Mouse (Mus musculus) midbrain, embryonic 15.5 days (tissue): ENCODE data around the gene Tnfrsf1b. TPM values are rescaled to one million over a fixed set of nuclear protein-coding genes. Genes with fewer than 3 reads are reported as not detected.
"Not testable (repeated sequence)": the region's sequence is repeated elsewhere in the genome, so short reads cannot be mapped to it uniquely, and the experiment has no call there.

Source experiments
- ATAC-seq: fragments of 200-750 bp; cut with Nextera tagmentation; replicated peaks from 2 replicates; pipeline ENCODE4 v1.8.0; 2017; ENCODE audit warnings: moderate TSS enrichment
- H3K27ac ChIP-seq: fragments of 300-500 bp; sonication (generic); 2 replicates; pipeline ENCODE4 v1.5.1; 2015; ENCODE audit warnings: mild to moderate bottlenecking, inconsistent platforms
- H3K27me3 ChIP-seq: fragments of 300-500 bp; sonication (generic); replicated peaks from 2 replicates; pipeline ENCODE4 v1.6.1; 2015; ENCODE audit warnings: inconsistent platforms
- H3K36me3 ChIP-seq: fragments of 300-500 bp; sonication (generic); replicated peaks from 2 replicates; pipeline ENCODE4 v1.6.1; 2015; ENCODE audit warnings: inconsistent platforms
- H3K4me1 ChIP-seq: fragments of 300-500 bp; sonication (generic); 2 replicates; pipeline ENCODE4 v1.6.1; 2015; ENCODE audit warnings: inconsistent platforms
- H3K4me2 ChIP-seq: fragments of 300-500 bp; sonication (generic); 2 replicates; pipeline ENCODE4 v1.6.1; 2015; ENCODE audit warnings: inconsistent platforms, mild to moderate bottlenecking, moderate library complexity
- H3K4me3 ChIP-seq: fragments of 300-500 bp; sonication (generic); 2 replicates; pipeline ENCODE4 v1.5.1; 2015; ENCODE audit warnings: mild to moderate bottlenecking, inconsistent platforms
- H3K9ac ChIP-seq: fragments of 300-500 bp; sonication (generic); 2 replicates; pipeline ENCODE4 v1.6.1; 2015; ENCODE audit warnings: mild to moderate bottlenecking, inconsistent platforms
- H3K9me3 ChIP-seq: fragments of 300-500 bp; sonication (generic); 2 replicates; pipeline ENCODE4 v1.6.1; 2016; ENCODE audit warnings: inconsistent platforms
- whole genome bisulfite sequencing: fragments of 180-500 bp; shearing (Covaris S2); methylation state at CpG from one replicate; pipeline ENCODE4 v1.1.7; 2015; ENCODE audit warnings: mixed read lengths; 5-methylcytosine and 5-hydroxymethylcytosine counted together
- polyA plus RNA-seq: library from polyadenylated mRNA; unstranded; fragments of >200 nt; fragmentation: Nextera tagmentation; extraction: Ambion mirVana; gene quantifications from 2 replicates; pipeline ENCODE4 v1.2.1, GENCODE M21; 2015

The Tnfrsf1b gene
- polyA plus RNA-seq, 1 experiment from 2014 or later: 3.1 TPM

GRCm38 (mm10) chr4:145193991-145194511, 52.6 kb downstream of the Tnfrsf1b start:
- peak overlapping the region; percentile 81 for H3K4me2 ChIP-seq
- H3K9ac ChIP-seq: peak overlapping the region; percentile 83
- H3K27me3 ChIP-seq: no peaks in the 10 kb centered on the region
- H3K4me1 ChIP-seq: peaks cover 18% of the 10 kb centered on the region
- peak overlapping the region; percentile 81 for H3K27ac ChIP-seq
- H3K36me3 ChIP-seq: peaks cover 3% of the 10 kb centered on the region; the same call in 1 of the 2 replicates
- no peaks in the 10 kb centered on the region for H3K9me3 ChIP-seq
- no peak; the same call in 1 of the 2 replicates for ATAC-seq
- peak overlapping the region; percentile 82 for H3K4me3 ChIP-seq
- WGBS: 2% methylated on average over 10 of the region's 10 CpGs

- no peaks in the 10 kb centered on the region for H3K27me3 ChIP-seq
- peaks cover 18% of the 10 kb centered on the region for H3K4me1 ChIP-seq
- peaks cover 8% of the 10 kb centered on the region; the same call in 1 of the 2 replicates for H3K36me3 ChIP-seq
- H3K9me3 ChIP-seq: no peaks in the 10 kb centered on the region
- H3K4me3 ChIP-seq: peak overlapping the region; percentile 82
- peak overlapping the region; percentile 81 for H3K4me2 ChIP-seq
- no peak overlapping the region for H3K27ac ChIP-seq
- no peak for ATAC-seq
- no peak overlapping the region for H3K9ac ChIP-seq
- 48% methylated on average over 3 of the region's 3 CpGs for WGBS
Observed at GRCm38 (mm10) chr4:145193406-145193805, 53.3 kb downstream of the Tnfrsf1b start.

GRCm38 (mm10) chr4:145192686-145193085, 54.0 kb downstream of the Tnfrsf1b start:
- peaks cover 18% of the 10 kb centered on the region for H3K4me1 ChIP-seq
- H3K36me3 ChIP-seq: peaks cover 8% of the 10 kb centered on the region; the same call in 1 of the 2 replicates
- H3K9ac ChIP-seq: no peak overlapping the region
- no peaks in the 10 kb centered on the region for H3K9me3 ChIP-seq
- no peak overlapping the region for H3K4me2 ChIP-seq
- ATAC-seq: no peak
- H3K27ac ChIP-seq: no peak overlapping the region
- no peaks in the 10 kb centered on the region for H3K27me3 ChIP-seq
- no peak overlapping the region for H3K4me3 ChIP-seq

- Histone ChIP-seq H3K9ac (no peak overlapping the region), H3K36me3 (peaks cover 33% of the 10 kb centered on the region), H3K9me3 (no peaks in the 10 kb centered on the region), H3K27ac (no peak overlapping the region), H3K4me1 (peaks cover 12% of the 10 kb centered on the region), H3K4me3 (no peak overlapping the region), H3K4me2 (no peak overlapping the region), H3K27me3 (no peaks in the 10 kb centered on the region)
- no peak for ATAC-seq
Observed at GRCm38 (mm10) chr4:145188561-145188960, 58.1 kb downstream of the Tnfrsf1b start.

GRCm38 (mm10) chr4:145187619-145188018, 59.1 kb downstream of the Tnfrsf1b start:
- WGBS: 89% methylated on average over 2 of the region's 2 CpGs
- ATAC-seq: no peak
- no peaks in the 10 kb centered on the region for H3K9me3 ChIP-seq
- H3K4me2 ChIP-seq: no peak overlapping the region
- H3K9ac ChIP-seq: no peak overlapping the region
- H3K27ac ChIP-seq: no peak overlapping the region
- H3K4me1 ChIP-seq: 0 out of 2 replicates have a peak, but pooled peaks cover 4% of the 10 kb centered on the region
- no peaks in the 10 kb centered on the region for H3K27me3 ChIP-seq
- H3K36me3 ChIP-seq: peaks cover 39% of the 10 kb centered on the region
- no peak overlapping the region for H3K4me3 ChIP-seq

- no peak for ATAC-seq
- 97% methylated on average over 5 of the region's 5 CpGs for WGBS
- Histone ChIP-seq H3K27ac (no peak overlapping the region), H3K4me1 (no peaks in the 10 kb centered on the region), H3K9ac (no peak overlapping the region), H3K36me3 (peaks cover 18% of the 10 kb centered on the region), H3K27me3 (no peaks in the 10 kb centered on the region), H3K9me3 (no peaks in the 10 kb centered on the region), H3K4me3 (no peak overlapping the region), H3K4me2 (no peak overlapping the region)
Observed at GRCm38 (mm10) chr4:145178918-145179549, 67.6 kb downstream of the Tnfrsf1b start.

GRCm38 (mm10) chr4:145165542-145165941, 81.1 kb downstream of the Tnfrsf1b start:
- not testable (repeated sequence) for H3K9me3 ChIP-seq, ATAC-seq, H3K27ac ChIP-seq, H3K4me2 ChIP-seq, H3K9ac ChIP-seq, H3K4me3 ChIP-seq, H3K27me3 ChIP-seq, H3K4me1 ChIP-seq
- WGBS: 90% methylated on average over 3 of the region's 3 CpGs
- H3K36me3 ChIP-seq: peaks cover 53% of the 10 kb centered on the region

GRCm38 (mm10) chr4:145164111-145164510, 82.6 kb downstream of the Tnfrsf1b start:
- no peak for ATAC-seq
- H3K4me1 ChIP-seq: no peaks in the 10 kb centered on the region
- H3K9ac ChIP-seq: no peak overlapping the region
- H3K27me3 ChIP-seq: no peaks in the 10 kb centered on the region
- H3K4me2 ChIP-seq: no peak overlapping the region
- peaks cover 60% of the 10 kb centered on the region for H3K36me3 ChIP-seq
- H3K9me3 ChIP-seq: no peaks in the 10 kb centered on the region
- WGBS: 94% methylated on average over 4 of the region's 4 CpGs
- no peak overlapping the region for H3K27ac ChIP-seq
- H3K4me3 ChIP-seq: no peak overlapping the region

Other genes with a start within 250 kb of the Tnfrsf1b start
- 9.6 and 11.1 TPM in 2 replicates for gene Vps13d, start 51.9 kb downstream of the Tnfrsf1b start, polyA plus RNA-seq
- gene Tnfrsf8, start 68.3 kb upstream of the Tnfrsf1b start, polyA plus RNA-seq: 0.52 and 0.67 TPM in 2 replicates